Mouse (Mus musculus) brain, embryonic 14.5 days (tissue): ENCODE results near the gene Map1a. TPM values are rescaled to one million over a fixed set of nuclear protein-coding genes. Genes with fewer than 3 reads are reported as not detected.

ENCODE experiments used
- DNase-seq: peaks from one replicate; pipeline ENCODE4 v3.0.0-alpha.2; 2011; ENCODE audit warnings: low read depth
- CTCF ChIP-seq: fragments of 200-500 bp; IDR thresholded peaks from 2 replicates; pipeline ENCODE4 v1.5.1; 2012; ENCODE audit warnings: inconsistent platforms, mild to moderate bottlenecking, moderate library complexity, borderline replicate concordance; ENCODE audit not compliant: insufficient read depth, insufficient read length; ENCODE audit errors: extremely low read depth
- POLR2A ChIP-seq: fragments of 200-500 bp; IDR thresholded peaks from 2 replicates; pipeline ENCODE4 v1.6.1; 2012; ENCODE audit warnings: mild to moderate bottlenecking, inconsistent platforms, borderline replicate concordance; ENCODE audit not compliant: poor library complexity, insufficient read depth, insufficient read length, severe bottlenecking; ENCODE audit errors: extremely low read depth
- polyA plus RNA-seq: library from polyadenylated mRNA; depleted of rRNA; stranded (reverse); fragments of >200 nt; gene quantifications from 2 replicates; pipeline ENCODE4 v1.2.3, GENCODE M21; 2012; rRNA removed

Gene Map1a
- 13.7 and 23.4 TPM in 2 replicates for polyA plus RNA-seq

GRCm38 (mm10) chr2:121288901-121289729, at the start of gene Map1a:
TSS of gene Map1a (plus strand) at chr2:121289600.
- TF ChIP-seq POLR2A (peak; percentile 62; the same call in 1 of the 2 replicates), CTCF (no peak)
- peak; percentile 99 for DNase-seq

- no peak for DNase-seq
- TF ChIP-seq CTCF (no peak), POLR2A (no peak)
These were observed 45.3 kb upstream of the Map1a start for GRCm38 (mm10) chr2:121244099-121244498.

- no peak for DNase-seq
- no peak for TF ChIP-seq CTCF
- TF ChIP-seq POLR2A = no peak
These were observed 39.6 kb upstream of the Map1a start for GRCm38 (mm10) chr2:121249758-121250157.

- TF ChIP-seq CTCF (no peak), POLR2A (no peak)
- DNase-seq = no peak
These were observed 21.0 kb upstream of the Map1a start for GRCm38 (mm10) chr2:121268446-121268845.

GRCm38 (mm10) chr2:121270521-121271235, 18.7 kb upstream of the Map1a start:
- peak; percentile 47 for DNase-seq

GRCm38 (mm10) chr2:121271236-121271927, 18.0 kb upstream of the Map1a start, which contains the start of gene Trp53bp1:
TSS of gene Trp53bp1 (minus strand) at chr2:121271407.
- no peak for TF ChIP-seq CTCF
- peak; percentile 60; the same call in 1 of the 2 replicates for TF ChIP-seq POLR2A
- peak; percentile 99 for DNase-seq

More at GRCm38 (mm10) chr2:121270521-121271235, 18.7 kb upstream of the Map1a start:
- TF ChIP-seq POLR2A (no peak), CTCF (no peak)

GRCm38 (mm10) chr2:121271928-121272516, 17.4 kb upstream of the Map1a start:
- TF ChIP-seq POLR2A (no peak), CTCF (no peak)
- DNase-seq = peak; percentile 83

- no peak for TF ChIP-seq POLR2A
- no peak for TF ChIP-seq CTCF
- DNase-seq = peak; percentile 78
These were observed 1.6 kb upstream of the Map1a start for GRCm38 (mm10) chr2:121287850-121288249.

- peak; percentile 48 for DNase-seq
These were observed 535 bp downstream of the Map1a start for GRCm38 (mm10) chr2:121289730-121290540.

More at GRCm38 (mm10) chr2:121289730-121290540, 535 bp downstream of the Map1a start:
- TF ChIP-seq POLR2A = no peak
- TF ChIP-seq CTCF = peak; percentile 33; the same call in 1 of the 2 replicates
